Mouse (Mus musculus) lung, embryonic 16.5 days (tissue): ENCODE results near the gene Pgbd5. TPM values are rescaled to one million over a fixed set of nuclear protein-coding genes. Genes with fewer than 3 reads are reported as not detected.

Experiments used
- ATAC-seq: fragments of 200-750 bp; cut with Nextera tagmentation; 2 replicates; pipeline ENCODE4 v1.8.0; 2017; ENCODE audit warnings: low read depth, mild to moderate bottlenecking, moderate library complexity
- H3K27ac ChIP-seq: fragments of 300-500 bp; sonication (generic); 2 replicates; pipeline ENCODE4 v1.5.1; 2014; ENCODE audit warnings: mild to moderate bottlenecking, control low read depth, low read length
- H3K27me3 ChIP-seq: fragments of 300-500 bp; sonication (generic); 2 replicates; pipeline ENCODE4 v1.6.1; 2014; ENCODE audit warnings: low read depth, low read length, mixed read lengths; ENCODE audit not compliant: control insufficient read depth, insufficient read depth
- H3K36me3 ChIP-seq: fragments of 300-500 bp; sonication (generic); 2 replicates; pipeline ENCODE4 v1.6.1; 2014; ENCODE audit warnings: low read length; ENCODE audit not compliant: control insufficient read depth, insufficient read depth
- H3K4me1 ChIP-seq: fragments of 300-500 bp; sonication (generic); replicated peaks from 2 replicates; pipeline ENCODE4 v1.6.1; 2014; ENCODE audit warnings: low read length, mixed read lengths; ENCODE audit not compliant: control insufficient read depth, insufficient read depth
- H3K4me2 ChIP-seq: fragments of 300-500 bp; sonication (generic); 2 replicates; pipeline ENCODE4 v1.6.1; 2014; ENCODE audit warnings: low read depth, low read length, control low read depth
- H3K4me3 ChIP-seq: fragments of 300-500 bp; sonication (generic); 2 replicates; pipeline ENCODE4 v1.5.1; 2014; ENCODE audit warnings: mild to moderate bottlenecking, low read length, control low read depth
- H3K9ac ChIP-seq: fragments of 300-500 bp; sonication (generic); 2 replicates; pipeline ENCODE4 v1.6.1; 2014; ENCODE audit warnings: low read length, control low read depth
- H3K9me3 ChIP-seq: fragments of 300-500 bp; sonication (generic); 2 replicates; pipeline ENCODE4 v1.6.1; 2016; ENCODE audit warnings: low read length; ENCODE audit not compliant: control insufficient read depth
- WGBS: fragments of 180-500 bp; shearing (Covaris S2); extraction: QIAGEN DNeasy Blood & Tissue Kit; methylation state at CpG from one replicate; pipeline ENCODE4 v1.1.7; 2014; 5-methylcytosine and 5-hydroxymethylcytosine counted together
- polyA plus RNA-seq: library from polyadenylated mRNA; unstranded; fragments of >200 nt; fragmentation: Nextera tagmentation; extraction: Ambion mirVana; gene quantifications from 2 replicates; pipeline ENCODE4 v1.2.1, GENCODE M21; 2015

Gene Pgbd5
- polyA plus RNA-seq, 1 experiment from 2014 or later: 1.9 TPM

DNA sequence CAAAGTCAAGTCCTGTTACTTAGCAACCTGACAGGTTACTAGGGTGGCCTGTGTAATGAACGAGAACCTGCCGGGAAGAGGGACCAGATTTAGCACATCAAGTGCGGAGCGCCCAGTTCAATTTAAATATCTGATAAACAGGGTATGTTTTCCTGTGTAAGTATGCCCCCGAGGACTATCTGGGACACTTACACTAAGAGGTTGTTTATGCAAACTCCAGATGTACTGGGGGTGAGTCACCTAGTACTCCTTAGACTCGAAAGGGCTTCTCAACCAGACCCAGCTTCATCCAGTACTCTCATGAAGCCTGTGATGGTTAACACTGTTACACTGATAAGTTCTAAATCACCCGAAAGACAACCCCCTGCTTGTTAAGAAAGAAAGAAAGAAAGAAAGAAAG is 22.8 kb downstream of the Pgbd5 start:
- Histone ChIP-seq H3K9ac (no peak overlapping the region), H3K4me1 (peaks cover 5% of the 10 kb centered on the region), H3K4me2 (no peak overlapping the region), H3K36me3 (no peaks in the 10 kb centered on the region), H3K4me3 (no peak overlapping the region), H3K27me3 (no peaks in the 10 kb centered on the region), H3K9me3 (no peaks in the 10 kb centered on the region), H3K27ac (no peak overlapping the region)
- ATAC-seq: no peak
- WGBS: 40% methylated on average over 7 of the region's 7 CpGs

DNA sequence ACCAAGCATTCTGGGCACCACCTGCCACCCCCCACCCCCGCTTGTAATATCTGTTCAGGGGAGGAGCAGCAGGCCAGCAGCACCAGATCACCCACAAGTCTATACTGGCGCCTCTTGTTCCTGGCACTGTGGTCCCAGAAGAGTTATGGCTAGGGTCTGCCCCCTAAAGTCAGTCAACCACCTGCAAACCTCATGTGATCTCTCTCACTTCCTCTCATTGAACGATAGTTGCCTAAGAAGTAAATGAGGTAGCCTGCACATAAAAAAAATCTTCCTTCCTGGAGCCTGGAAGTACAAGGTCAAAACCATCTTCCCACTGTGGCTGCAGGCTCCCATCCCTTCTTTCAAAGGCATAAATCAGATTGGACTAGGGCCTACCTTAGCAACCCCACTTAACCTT is 23.7 kb downstream of the Pgbd5 start:
- no peak overlapping the region for H3K4me2 ChIP-seq
- no peak for ATAC-seq
- no peaks in the 10 kb centered on the region for H3K9me3 ChIP-seq
- no peak overlapping the region for H3K4me3 ChIP-seq
- no peaks in the 10 kb centered on the region for H3K4me1 ChIP-seq
- 66% methylated on average over 3 of the region's 3 CpGs for WGBS
- H3K9ac ChIP-seq: no peak overlapping the region
- no peaks in the 10 kb centered on the region for H3K27me3 ChIP-seq
- no peaks in the 10 kb centered on the region for H3K36me3 ChIP-seq
- no peak overlapping the region for H3K27ac ChIP-seq

DNA sequence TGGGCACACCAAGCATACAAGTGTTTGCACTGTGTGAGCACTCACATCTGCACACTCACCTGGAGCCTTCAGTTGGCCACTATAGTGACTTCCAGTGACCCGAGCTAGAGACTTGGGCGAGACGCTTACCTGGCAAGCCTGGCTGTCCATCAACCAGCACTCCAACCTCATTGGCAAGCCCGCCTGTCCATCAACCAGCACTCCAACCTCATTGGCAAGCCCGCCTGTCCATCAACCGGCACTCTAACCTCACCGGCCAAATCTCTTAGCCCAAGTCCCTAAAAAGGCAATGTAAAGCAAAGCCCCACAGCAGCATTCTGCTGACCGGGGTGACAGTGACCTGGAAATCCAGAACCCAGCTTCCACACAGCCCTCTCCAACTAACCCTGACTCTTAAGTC is 24.5 kb downstream of the Pgbd5 start:
- ATAC-seq: no peak
- Histone ChIP-seq H3K4me3 (no peak overlapping the region), H3K27ac (no peak overlapping the region), H3K4me2 (no peak overlapping the region), H3K27me3 (no peaks in the 10 kb centered on the region), H3K9ac (no peak overlapping the region), H3K9me3 (no peaks in the 10 kb centered on the region), H3K4me1 (no peaks in the 10 kb centered on the region), H3K36me3 (no peaks in the 10 kb centered on the region)
- WGBS: 88% methylated on average over 8 of the region's 8 CpGs

DNA sequence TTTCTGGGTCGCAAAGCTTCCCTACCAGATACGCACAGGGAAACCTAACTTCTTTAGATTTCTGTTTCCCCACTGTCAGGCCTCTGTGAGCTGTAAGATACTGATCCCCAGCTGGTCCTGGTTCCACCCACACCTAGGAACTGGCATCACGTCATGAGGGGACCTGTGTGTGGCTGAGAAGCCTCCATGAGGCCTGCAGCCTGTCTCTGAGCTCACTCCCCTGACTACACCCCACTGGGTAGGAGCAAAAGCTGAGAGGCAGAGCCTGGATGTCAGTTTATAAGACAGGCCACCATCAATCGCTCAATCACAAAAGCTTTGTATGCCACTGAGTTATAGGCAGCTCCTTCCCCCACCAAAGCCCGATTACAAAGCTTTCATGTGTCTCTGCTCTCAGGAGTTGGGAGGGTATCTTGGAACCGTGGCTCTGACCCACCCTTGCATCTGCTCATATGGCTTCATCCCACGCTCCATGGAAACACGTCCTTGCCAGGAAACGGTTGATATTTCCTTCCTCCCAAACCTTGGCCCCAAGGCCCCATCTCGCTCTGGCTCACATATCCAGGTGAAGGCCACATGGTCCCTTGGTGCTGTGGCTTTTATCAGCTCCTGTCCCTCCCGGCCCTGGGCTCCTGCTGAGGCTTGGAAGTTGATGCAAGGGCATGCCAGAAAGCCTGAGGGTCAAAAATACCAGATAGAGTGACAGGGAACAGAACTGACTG is 26.1 kb downstream of the Pgbd5 start:
- Histone ChIP-seq H3K4me1 (no peaks in the 10 kb centered on the region), H3K27me3 (no peaks in the 10 kb centered on the region), H3K4me3 (no peak overlapping the region), H3K9me3 (no peaks in the 10 kb centered on the region), H3K27ac (no peak overlapping the region), H3K36me3 (no peaks in the 10 kb centered on the region), H3K4me2 (no peak overlapping the region), H3K9ac (no peak overlapping the region)
- WGBS: 73% methylated on average over 11 of the region's 11 CpGs
- ATAC-seq: no peak

DNA sequence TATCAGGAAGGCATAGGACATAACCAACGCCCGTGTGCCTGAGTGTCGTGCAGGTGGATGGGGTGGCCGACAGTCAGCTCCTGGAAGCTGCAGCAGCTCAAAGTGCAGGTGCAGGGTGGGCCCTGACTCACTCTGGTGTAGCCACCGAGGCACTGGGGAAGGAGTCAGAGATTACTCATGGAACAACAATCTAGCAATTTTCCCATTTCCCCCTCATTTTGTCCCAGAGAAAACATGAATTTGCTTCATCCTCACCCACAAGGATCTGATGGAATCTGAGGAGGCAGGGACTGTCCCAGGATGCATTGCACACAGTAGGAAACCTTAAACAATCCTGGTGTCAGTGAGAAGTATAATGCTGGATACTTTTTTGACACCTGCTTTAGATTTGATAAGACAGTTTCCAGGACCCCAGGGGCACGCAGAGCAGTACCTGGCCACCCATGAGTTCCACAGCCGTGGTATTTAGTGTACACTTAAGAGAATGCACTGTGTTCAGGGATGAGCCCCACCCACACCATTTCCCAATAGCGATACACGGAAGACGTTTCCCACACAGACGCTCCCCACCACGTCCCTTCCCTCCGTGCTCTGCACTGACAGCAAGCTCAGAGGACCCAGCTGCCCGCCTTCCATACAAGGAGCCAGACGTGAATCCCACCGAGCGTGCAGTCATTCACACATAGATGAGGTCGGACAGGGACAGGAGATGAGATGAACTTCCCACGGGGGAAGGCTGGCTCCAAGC is 26.8 kb downstream of the Pgbd5 start:
- Histone ChIP-seq H3K4me3 (no peak overlapping the region), H3K27ac (no peak overlapping the region), H3K4me2 (no peak overlapping the region), H3K9ac (no peak overlapping the region), H3K27me3 (no peaks in the 10 kb centered on the region), H3K9me3 (no peaks in the 10 kb centered on the region), H3K4me1 (no peaks in the 10 kb centered on the region), H3K36me3 (no peaks in the 10 kb centered on the region)
- no peak for ATAC-seq
- 68% methylated on average over 19 of the region's 19 CpGs for WGBS

DNA sequence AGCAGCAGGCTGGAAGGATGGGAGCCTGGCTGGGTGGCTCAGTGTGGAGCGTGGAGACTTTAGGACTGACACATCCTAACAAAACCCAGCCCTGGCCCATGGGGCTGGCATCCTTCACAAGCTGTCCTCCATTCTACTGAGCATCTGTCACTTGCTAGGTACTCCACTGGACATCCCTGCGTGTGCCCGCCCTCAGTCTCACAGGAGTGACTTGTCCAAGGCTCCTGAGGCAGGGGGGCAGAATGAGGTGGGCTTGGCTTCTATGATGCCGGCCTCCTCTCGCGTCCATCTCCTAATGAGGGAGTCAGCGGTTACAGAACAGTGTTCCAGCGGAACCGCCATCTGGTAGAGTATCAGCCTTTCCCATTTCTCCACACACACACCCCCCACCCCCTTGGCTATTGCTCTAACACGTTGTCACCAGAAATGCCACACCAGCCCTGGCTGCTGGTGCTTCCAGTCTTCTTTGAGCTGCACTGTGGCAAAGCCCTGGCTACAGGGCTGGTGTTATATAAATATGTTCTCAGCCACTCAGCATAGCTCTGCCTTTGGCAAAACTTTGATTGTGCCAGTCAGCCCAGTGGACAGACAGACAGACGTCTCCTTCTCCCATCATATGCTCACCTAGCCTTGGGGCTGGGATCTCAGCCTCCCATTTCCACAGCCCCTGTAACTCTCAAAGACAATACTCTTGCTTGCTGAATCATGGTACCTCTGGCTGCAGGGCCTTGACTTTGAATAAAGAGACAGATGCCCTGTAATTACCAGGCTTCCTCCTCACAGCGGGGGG is 34.8 kb downstream of the Pgbd5 start:
- Histone ChIP-seq H3K4me3 (no peak overlapping the region), H3K36me3 (no peaks in the 10 kb centered on the region), H3K9ac (no peak overlapping the region), H3K4me2 (no peak overlapping the region), H3K27ac (no peak overlapping the region), H3K9me3 (no peaks in the 10 kb centered on the region), H3K27me3 (no peaks in the 10 kb centered on the region), H3K4me1 (no peaks in the 10 kb centered on the region)
- 74% methylated on average over 11 of the region's 12 CpGs for WGBS
- ATAC-seq: no peak

DNA sequence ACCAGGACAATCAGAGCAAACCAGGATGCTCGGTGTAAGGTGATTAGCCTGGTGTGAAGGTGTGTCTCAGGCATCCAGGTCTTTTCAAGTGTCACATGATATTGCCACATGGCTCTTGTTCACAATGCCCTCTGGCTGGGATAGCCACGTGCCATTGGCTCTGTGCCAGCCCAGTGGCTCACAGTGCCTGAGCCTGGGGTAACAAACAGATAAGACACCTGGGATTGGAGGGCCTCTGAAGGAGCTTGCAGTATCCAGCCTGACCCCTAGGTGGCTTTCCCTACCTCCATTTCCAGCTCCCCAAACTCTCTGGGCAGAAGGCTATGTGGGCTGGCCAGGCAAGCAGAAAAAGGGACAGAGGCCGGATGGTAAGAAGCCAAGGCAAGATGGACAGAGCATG is 35.6 kb downstream of the Pgbd5 start:
- peak; percentile 32; the same call in 1 of the 2 replicates for ATAC-seq
- 39% methylated on average over 3 of the region's 3 CpGs for WGBS
- Histone ChIP-seq H3K4me3 (no peak overlapping the region), H3K4me2 (no peak overlapping the region), H3K9ac (no peak overlapping the region), H3K9me3 (no peaks in the 10 kb centered on the region), H3K4me1 (no peaks in the 10 kb centered on the region; the same call in 1 of the 2 replicates), H3K27me3 (no peaks in the 10 kb centered on the region), H3K27ac (no peak overlapping the region), H3K36me3 (no peaks in the 10 kb centered on the region)

DNA sequence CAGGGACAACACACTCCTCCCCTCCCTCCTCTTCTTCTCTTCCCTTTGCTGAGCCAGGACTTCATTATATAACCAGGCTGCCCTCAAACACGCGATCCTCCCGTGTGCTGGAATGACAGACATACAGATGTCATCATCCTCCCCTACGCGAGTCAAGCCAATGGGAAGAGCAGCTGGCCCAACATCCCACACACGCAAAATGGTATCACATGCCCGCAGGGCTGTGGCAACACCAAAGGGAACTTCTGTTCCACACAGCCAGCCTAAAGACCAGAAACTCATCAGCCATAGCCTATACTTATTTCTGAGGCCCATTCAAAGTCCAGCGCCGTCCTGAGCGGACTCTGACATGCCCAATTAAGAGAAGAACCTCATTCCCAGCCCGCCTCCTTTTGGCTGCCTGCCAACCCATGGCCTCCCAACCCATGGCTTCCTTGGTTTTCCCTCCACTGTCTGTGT is 40.0 kb downstream of the Pgbd5 start:
- 70% methylated on average over 11 of the region's 11 CpGs for WGBS
- Histone ChIP-seq H3K36me3 (no peaks in the 10 kb centered on the region), H3K27ac (no peak overlapping the region), H3K27me3 (no peaks in the 10 kb centered on the region), H3K9me3 (no peaks in the 10 kb centered on the region), H3K4me2 (no peak overlapping the region), H3K9ac (no peak overlapping the region), H3K4me3 (no peak overlapping the region), H3K4me1 (peaks cover 15% of the 10 kb centered on the region)
- no peak for ATAC-seq

DNA sequence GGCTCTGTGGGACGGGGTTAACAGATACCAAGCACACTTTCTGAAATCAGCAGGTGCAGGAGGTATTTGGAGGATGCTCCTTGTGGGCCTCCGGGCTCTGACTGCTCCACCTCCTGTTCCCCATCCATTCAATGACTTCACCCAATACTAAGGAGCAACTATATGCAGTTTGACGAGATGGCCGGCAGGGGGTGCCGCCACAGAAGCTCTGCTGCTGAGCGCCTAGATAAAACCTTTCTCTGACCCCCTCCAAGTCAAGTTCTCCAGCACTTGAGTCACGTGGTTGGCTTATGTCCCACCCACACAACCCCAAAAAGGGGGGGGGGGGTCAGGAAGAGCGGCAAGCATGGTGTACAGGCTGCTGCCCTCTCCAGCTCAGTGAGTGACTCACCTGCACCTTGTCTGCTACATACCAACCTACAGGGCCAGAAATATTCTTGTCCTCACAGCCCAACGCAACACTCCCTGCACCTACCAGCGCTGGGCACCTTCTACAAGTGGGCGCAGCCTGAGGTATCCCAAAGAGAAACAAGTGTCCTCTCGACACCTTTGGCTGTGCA is 40.5 kb downstream of the Pgbd5 start:
- no peaks in the 10 kb centered on the region for H3K36me3 ChIP-seq
- no peak overlapping the region for H3K4me3 ChIP-seq
- H3K4me2 ChIP-seq: no peak overlapping the region
- no peaks in the 10 kb centered on the region for H3K27me3 ChIP-seq
- WGBS: 27% methylated on average over 12 of the region's 12 CpGs
- no peaks in the 10 kb centered on the region for H3K9me3 ChIP-seq
- H3K9ac ChIP-seq: no peak overlapping the region
- H3K4me1 ChIP-seq: peaks cover 15% of the 10 kb centered on the region
- H3K27ac ChIP-seq: no peak overlapping the region
- ATAC-seq: peak; percentile 40; the same call in 1 of the 2 replicates
